Mouse (Mus musculus) bone marrow macrophage, adult 2 months (primary cell): ENCODE data around the gene Ydjc.
A peak's percentile ranks its signal among the peaks of the same experiment; 100 is the strongest.

Experiments
- CTCF ChIP-seq: IDR thresholded peaks from 2 replicates; pipeline ENCODE4 v1.5.1; 2012; ENCODE audit warnings: low read depth, mild to moderate bottlenecking, low read length, moderate library complexity
- POLR2A ChIP-seq: IDR thresholded peaks from 2 replicates; pipeline ENCODE4 v1.6.1; 2012; ENCODE audit warnings: mild to moderate bottlenecking, low read depth, low read length, borderline replicate concordance

GRCm38 (mm10) chr16:17204990-17205389 lies 60.6 kb downstream of the Ydjc start:
- 0 out of 2 replicates have a peak, but pooled peaks have one; percentile 35 for TF ChIP-seq CTCF
- TF ChIP-seq POLR2A, result no peak
